Mouse (Mus musculus) erythroblast, embryonic 14.5 days (primary cell): ENCODE measurements around the gene Vmn2r6. TPM values are rescaled to one million over a fixed set of nuclear protein-coding genes. Genes with fewer than 3 reads are reported as not detected.
"Not testable (repeated sequence)": the region's sequence is repeated elsewhere in the genome, so short reads cannot be mapped to it uniquely, and the experiment has no call there.

Experiments used
- H3K27me3 ChIP-seq: 2 replicates; pipeline ENCODE4 v1.6.1; 2012; ENCODE audit warnings: inconsistent platforms; ENCODE audit not compliant: control insufficient read depth
- H3K36me3 ChIP-seq: 2 replicates; pipeline ENCODE4 v1.6.1; 2012; ENCODE audit warnings: mild to moderate bottlenecking, inconsistent platforms; ENCODE audit not compliant: control insufficient read depth
- H3K4me1 ChIP-seq: 2 replicates; pipeline ENCODE4 v1.6.1; 2012; ENCODE audit warnings: inconsistent platforms; ENCODE audit not compliant: control insufficient read depth
- H3K4me3 ChIP-seq: replicated peaks from 2 replicates; pipeline ENCODE3; 2012; ENCODE audit warnings: moderate library complexity, mild to moderate bottlenecking, inconsistent platforms
- H3K9me3 ChIP-seq: 2 replicates; pipeline ENCODE4 v1.6.1; 2012; ENCODE audit warnings: low read length, inconsistent platforms, mixed read lengths; ENCODE audit not compliant: control insufficient read depth
- GATA1 ChIP-seq: IDR thresholded peaks from 2 replicates; pipeline ENCODE4 v1.6.1; 2012; ENCODE audit warnings: low read length, inconsistent platforms, mixed read lengths
- TAL1 ChIP-seq: IDR thresholded peaks from 3 replicates; pipeline ENCODE4 v1.6.1; 2012; ENCODE audit warnings: low read length, inconsistent platforms, mixed read lengths
- polyA plus RNA-seq: library from polyadenylated mRNA; stranded (reverse); fragments of >175 nt; gene quantifications from 2 replicates; pipeline ENCODE4 v1.2.3, GENCODE M21; 2012

Gene Vmn2r6
- polyA plus RNA-seq: 0.01 TPM in 1 of 2 replicates, not detected in the other

GRCm38 (mm10) chr3:64565730-64566129 lies at the start of gene Vmn2r6:
TSS of gene Vmn2r6 (minus strand) at chr3:64565830.
- not testable (repeated sequence) for H3K9me3 ChIP-seq, H3K4me1 ChIP-seq, H3K36me3 ChIP-seq, H3K27me3 ChIP-seq, H3K4me3 ChIP-seq

GRCm38 (mm10) chr3:64587618-64588017 lies 22.0 kb upstream of the Vmn2r6 start:
- Histone ChIP-seq H3K4me1 (no peaks in the 10 kb centered on the region), H3K27me3 (no peaks in the 10 kb centered on the region), H3K36me3 (no peaks in the 10 kb centered on the region), H3K9me3 (peaks cover 9% of the 10 kb centered on the region), H3K4me3 (no peak overlapping the region)
- TF ChIP-seq GATA1: no peak
- no peak for TF ChIP-seq TAL1

DNA sequence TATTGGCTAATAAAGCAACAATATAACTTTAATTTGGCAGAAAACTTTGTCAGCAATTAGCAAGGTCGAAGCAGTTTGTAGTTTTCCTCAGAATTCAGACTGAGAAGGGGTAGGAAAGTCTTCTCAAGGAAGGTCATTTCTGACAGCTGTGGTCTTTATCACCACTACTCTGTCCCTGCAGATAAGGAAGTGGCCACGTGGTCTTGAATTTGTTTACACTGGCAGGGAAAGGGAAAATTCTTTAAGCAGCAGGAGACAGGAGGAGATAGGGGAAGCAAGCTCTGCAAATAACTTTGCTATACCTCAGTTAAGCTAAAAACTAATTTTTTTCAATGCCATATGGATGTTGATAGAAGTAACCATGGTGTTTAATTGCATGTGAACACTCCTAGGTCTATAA lies 3.2 kb upstream of the Vmn2r6 start:
- not testable (repeated sequence) for H3K27me3 ChIP-seq, H3K36me3 ChIP-seq, H3K4me3 ChIP-seq, H3K4me1 ChIP-seq, H3K9me3 ChIP-seq

GRCm38 (mm10) chr3:64523585-64523984 lies 42.0 kb downstream of the Vmn2r6 start:
- H3K4me1 ChIP-seq, H3K9me3 ChIP-seq, H3K4me3 ChIP-seq, H3K36me3 ChIP-seq, H3K27me3 ChIP-seq: not testable (repeated sequence)

GRCm38 (mm10) chr3:64509742-64510141 lies 55.9 kb downstream of the Vmn2r6 start, which contains the start of gene Vmn2r5:
TSS of gene Vmn2r5 (minus strand) at chr3:64509842.
- not testable (repeated sequence) for H3K27me3 ChIP-seq, H3K9me3 ChIP-seq, H3K4me3 ChIP-seq, H3K4me1 ChIP-seq, H3K36me3 ChIP-seq

Other genes starting within 250 kb of the Vmn2r6 start
- 0.01 TPM in 2 replicates for gene Vmn2r4, start 150.5 kb downstream of the Vmn2r6 start, polyA plus RNA-seq
- not detected in 2 replicates for gene Vmn2r5, start 56.0 kb downstream of the Vmn2r6 start, polyA plus RNA-seq